Mouse (Mus musculus): ENCODE results near the gene Capn5.

The Capn5 gene

DNA sequence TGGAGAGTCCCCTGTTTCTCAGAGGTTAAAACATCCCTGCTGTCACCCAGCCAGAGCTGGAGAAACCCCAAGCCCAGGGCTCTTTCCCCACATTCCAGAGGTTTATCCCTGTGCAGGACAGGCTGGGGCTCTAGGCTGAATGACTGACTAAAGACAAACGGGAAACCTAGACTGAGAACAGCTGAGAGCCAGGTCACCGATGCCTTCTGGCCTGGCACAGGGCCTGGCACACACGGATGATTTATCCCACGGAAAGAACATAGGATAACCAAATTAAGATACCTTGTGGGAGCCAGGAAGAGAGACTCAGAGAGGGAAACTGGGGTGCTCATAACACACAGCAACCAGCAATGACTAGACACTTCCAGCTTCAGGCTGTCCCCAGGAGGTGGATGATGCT is 68.3 kb downstream of the Capn5 start:
- no peak for DNase-seq (ENCODE audit: low read depth, low spot score)

GRCm38 (mm10) chr7:98108636-98109430 is 69.2 kb downstream of the Capn5 start:
- DNase-seq (ENCODE audit: low read depth, low spot score), result no peak

DNA sequence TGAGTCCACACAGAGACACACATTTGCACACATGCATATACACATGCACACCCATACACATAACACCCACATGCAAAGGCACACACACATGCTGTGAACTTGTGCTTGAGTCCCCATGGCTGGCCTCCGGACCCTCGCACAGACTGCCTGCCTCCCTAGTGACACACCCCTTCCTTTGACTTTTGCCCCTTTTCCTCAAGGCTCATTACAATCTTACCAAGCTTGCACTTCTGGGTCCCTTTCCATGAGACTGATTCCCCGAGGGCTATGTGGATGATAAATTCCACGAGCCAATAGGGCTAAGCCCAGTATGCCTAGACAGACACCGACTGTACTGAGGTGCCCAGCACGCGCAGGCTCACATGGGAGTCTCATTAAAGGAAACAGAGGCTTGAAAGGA is 71.8 kb downstream of the Capn5 start:
- no peak for DNase-seq (ENCODE audit: low read depth, low spot score)

GRCm38 (mm10) chr7:98104481-98105435 is 73.3 kb downstream of the Capn5 start:
- no peak for DNase-seq (ENCODE audit: low read depth, low spot score)

GRCm38 (mm10) chr7:98103942-98104292 is 74.2 kb downstream of the Capn5 start:
- no peak for DNase-seq (ENCODE audit: low read depth, low spot score)

- DNase-seq (ENCODE audit: low read depth, low spot score), result peak; percentile 80
These were observed 74.8 kb downstream of the Capn5 start for GRCm38 (mm10) chr7:98103002-98103941.

DNA sequence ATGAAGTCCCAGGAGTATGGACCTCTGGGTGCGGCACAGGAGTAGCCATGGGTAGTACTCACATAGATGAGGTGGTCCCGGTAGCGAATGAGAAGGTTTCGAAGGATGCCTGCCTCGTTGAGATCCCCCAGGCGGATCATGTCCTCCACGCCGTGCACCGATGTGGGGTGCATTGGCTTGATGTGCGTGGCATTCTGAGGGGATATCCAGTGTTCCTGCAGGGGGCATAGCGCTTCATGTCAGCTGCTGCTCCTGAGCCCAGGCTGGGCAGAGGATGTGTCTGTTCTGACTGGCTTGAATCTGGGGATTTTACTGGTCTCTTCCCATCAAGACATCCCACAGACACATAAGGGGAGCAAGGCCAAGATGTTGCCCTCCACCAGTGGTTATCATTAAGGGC is 75.6 kb downstream of the Capn5 start:
- DNase-seq (ENCODE audit: low read depth, low spot score), result no peak

GRCm38 (mm10) chr7:98097557-98097956 is 80.5 kb downstream of the Capn5 start:
- no peak for DNase-seq (ENCODE audit: low read depth, low spot score)

DNA sequence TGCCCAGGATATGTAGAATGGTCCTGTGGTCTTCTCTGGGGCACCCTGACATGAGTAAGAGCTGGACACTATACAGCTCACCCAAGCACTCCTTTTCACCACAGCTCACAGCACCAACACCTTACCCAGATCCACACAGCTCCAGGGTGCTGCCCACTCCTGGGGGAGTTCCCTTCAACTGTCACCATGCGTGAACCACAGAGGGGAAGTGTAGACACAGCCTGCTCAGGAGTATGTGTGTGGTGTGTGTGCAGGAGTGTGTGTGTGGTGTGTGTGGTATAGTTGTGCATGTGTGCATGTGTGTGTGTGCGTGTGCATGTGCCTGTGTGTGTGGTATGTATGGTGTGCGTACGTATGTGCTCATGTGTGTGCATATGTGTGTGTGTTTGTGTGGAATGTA is 82.2 kb downstream of the Capn5 start:
- DNase-seq (ENCODE audit: low read depth, low spot score), result no peak

- no peak for DNase-seq (ENCODE audit: low read depth, low spot score)
These were observed 91.7 kb downstream of the Capn5 start for GRCm38 (mm10) chr7:98086346-98086745.

DNA sequence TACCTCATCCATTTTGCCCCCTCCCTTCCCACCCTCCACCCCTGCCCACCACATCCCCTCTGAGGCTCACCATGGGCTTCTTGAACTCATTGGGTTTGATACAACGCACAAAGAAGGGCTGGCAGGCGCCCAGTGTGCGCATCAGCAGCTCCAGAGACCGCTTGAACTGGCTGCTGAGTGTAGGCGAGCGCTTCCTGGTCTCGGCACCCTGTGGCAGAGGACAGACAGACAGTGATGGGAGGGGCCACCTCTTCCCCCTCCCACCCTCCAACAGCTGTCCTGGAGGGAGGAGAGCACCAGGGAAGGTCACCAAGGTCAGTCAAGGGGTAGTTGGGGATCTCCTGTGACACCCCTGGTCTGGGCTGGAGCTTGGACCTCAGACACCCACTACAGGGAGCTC is 92.8 kb downstream of the Capn5 start:
- DNase-seq (ENCODE audit: low read depth, low spot score), result no peak

GRCm38 (mm10) chr7:98084541-98085293 is 93.4 kb downstream of the Capn5 start:
- DNase-seq (ENCODE audit: low read depth, low spot score), result no peak

GRCm38 (mm10) chr7:98082376-98082775 is 95.7 kb downstream of the Capn5 start:
- DNase-seq (ENCODE audit: low read depth, low spot score), result no peak

GRCm38 (mm10) chr7:98077453-98077852 is 100.6 kb downstream of the Capn5 start:
- no peak for DNase-seq (ENCODE audit: low read depth, low spot score)

GRCm38 (mm10) chr7:98071620-98072019 is 106.5 kb downstream of the Capn5 start:
- peak; percentile 84 for DNase-seq (ENCODE audit: low read depth, low spot score)

Measured in mesoderm, embryonic 11.5 days (tissue).